8 mouse cellular contexts compared by ENCODE assay signal in the genomic region with DNA sequence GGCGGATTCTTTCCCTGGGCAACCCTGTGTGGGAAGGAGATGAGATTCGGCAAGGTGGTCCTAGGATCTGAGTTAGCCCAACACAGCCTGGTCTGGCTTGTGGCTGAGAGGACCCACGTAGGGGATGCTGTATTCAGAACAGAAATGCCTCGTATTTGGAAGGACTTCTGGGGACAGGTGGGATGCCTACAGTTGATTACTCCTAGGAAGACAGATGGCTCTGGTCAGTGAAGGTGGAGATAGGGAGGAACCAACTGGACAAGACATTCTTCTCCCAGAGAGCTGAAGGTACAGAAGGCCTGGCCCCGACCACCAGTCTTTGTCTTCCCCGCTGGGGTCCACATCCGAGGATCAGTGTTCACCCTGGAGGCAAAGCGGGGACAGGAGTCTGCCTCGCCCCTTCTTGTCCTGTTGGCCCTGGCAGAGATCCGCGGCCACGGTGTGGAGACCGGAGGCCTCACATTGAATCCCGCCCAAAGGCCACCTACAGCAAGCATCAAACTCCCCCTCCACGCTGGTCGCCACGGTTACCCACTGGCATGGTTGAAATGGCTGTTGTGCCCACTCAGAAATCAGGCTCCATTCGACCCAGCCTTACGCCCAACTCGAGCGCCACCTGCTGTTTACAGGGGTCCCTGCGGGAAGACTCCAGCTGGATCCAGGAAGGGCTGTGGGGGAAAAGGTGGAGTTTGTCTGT.
A peak's percentile ranks its signal among the peaks of the same experiment; 100 is the strongest.
DNase-seq lines count a peak whose midpoint lies in the region; ATAC-seq and TF ChIP-seq lines count a peak whose summit lies in the region.

No protein-coding gene starts in this region.

- no peak overlapping the region for H3K4me3 ChIP-seq in hindbrain, postnatal 0 days (ENCODE audit: low read length)
- peak overlapping the region; percentile 71 for H3K4me3 ChIP-seq in megakaryocyte, embryonic 14.5 days (replicated peaks)

- 16% methylated on average over 22 of the region's 22 CpGs for WGBS in hindbrain, postnatal 0 days

- peak overlapping the region; percentile 35 for H3K4me2 ChIP-seq in hindbrain, postnatal 0 days (ENCODE audit: low read depth, low read length)

- peak; percentile 87 for TF ChIP-seq CTCF in hindbrain, postnatal 0 days (IDR thresholded peaks at IDR 0.05; ENCODE audit: low read depth)

- no peaks in the 10 kb centered on the region for H3K9me3 ChIP-seq in hindbrain, postnatal 0 days (ENCODE audit: low read length)
- peaks cover 7% of the 10 kb centered on the region; the same call in 1 of the 2 replicates for H3K9me3 ChIP-seq in megakaryocyte, embryonic 14.5 days

- no peaks in the 10 kb centered on the region for H3K36me3 ChIP-seq in hindbrain, postnatal 0 days (ENCODE audit: insufficient read depth, low read length)
- H3K36me3 ChIP-seq in megakaryocyte, embryonic 14.5 days (replicated peaks; ENCODE audit: low read length) = no peaks in the 10 kb centered on the region

- peak; percentile 28 for DNase-seq in WW6 (ENCODE audit: low read depth, low spot score)
- peak; percentile 94 to 95 for DNase-seq in cerebellum, postnatal 10 days
- peak; percentile 63 to 78 for DNase-seq in frontal cortex, postnatal 25 days (ENCODE audit: low spot score in 2 of 2)
- DNase-seq in hindbrain, postnatal 0 days (ENCODE audit: low spot score) = peak; percentile 88
- DNase-seq in left cerebral cortex, adult 11 months (ENCODE audit: low spot score) = peak; percentile 36
- DNase-seq in right cerebral cortex, adult 2 months (ENCODE audit: low spot score in 2 of 2) = peak; percentile 80 to 86
- peak; percentile 43 for DNase-seq in urinary bladder, postnatal 10 days (ENCODE audit: low spot score)

- no peak overlapping the region for H3K27ac ChIP-seq in hindbrain, postnatal 0 days

- peak; percentile 71 for ATAC-seq in hindbrain, postnatal 0 days

- H3K27me3 ChIP-seq in hindbrain, postnatal 0 days (ENCODE audit: insufficient read depth, low read length) = no peaks in the 10 kb centered on the region
- peaks cover 54% of the 10 kb centered on the region for H3K27me3 ChIP-seq in megakaryocyte, embryonic 14.5 days (replicated peaks)

- H3K9ac ChIP-seq in hindbrain, postnatal 0 days (replicated peaks; ENCODE audit: low read length) = no peak overlapping the region

- H3K4me1 ChIP-seq in hindbrain, postnatal 0 days (ENCODE audit: insufficient read depth, low read length) = no peaks in the 10 kb centered on the region
- peaks cover 18% of the 10 kb centered on the region for H3K4me1 ChIP-seq in megakaryocyte, embryonic 14.5 days

Comparison
In these comparisons a context has a peak if more than half of its experiments do, and no peak if none do; other contexts are left out.
1. DNase-seq: peak in every context shown above with its lines; median percentile 94 in cerebellum, postnatal 10 days; 88 in hindbrain, postnatal 0 days; 83 in right cerebral cortex, adult 2 months; 70 in frontal cortex, postnatal 25 days; 43 in urinary bladder, postnatal 10 days; 36 in left cerebral cortex, adult 11 months; 28 in WW6.